Mouse (Mus musculus) stomach, embryonic 16.5 days (tissue): ENCODE data around the gene Crb1. TPM values are rescaled to one million over a fixed set of nuclear protein-coding genes. Genes with fewer than 3 reads are reported as not detected.

Source experiments
- ATAC-seq: fragments of 200-750 bp; cut with Nextera tagmentation; 2 replicates; pipeline ENCODE4 v1.8.0; 2017; ENCODE audit warnings: moderate number of reproducible peaks, moderate TSS enrichment; ENCODE audit not compliant: insufficient read depth, low FRiP score
- H3K27ac ChIP-seq: fragments of 300-500 bp; sonication (generic); 2 replicates; pipeline ENCODE4 v1.5.1; 2014; ENCODE audit warnings: low read length
- H3K27me3 ChIP-seq: fragments of 300-500 bp; sonication (generic); 2 replicates; pipeline ENCODE4 v1.6.1; 2014; ENCODE audit warnings: low read length, control low read depth, mixed read lengths; ENCODE audit not compliant: control insufficient read depth, insufficient read depth
- H3K36me3 ChIP-seq: fragments of 300-500 bp; sonication (generic); 2 replicates; pipeline ENCODE4 v1.6.1; 2014; ENCODE audit warnings: low read length; ENCODE audit not compliant: control insufficient read depth, insufficient read depth
- H3K4me1 ChIP-seq: fragments of 300-500 bp; sonication (generic); 2 replicates; pipeline ENCODE4 v1.6.1; 2014; ENCODE audit warnings: low read length, control low read depth, mixed read lengths; ENCODE audit not compliant: control insufficient read depth, insufficient read depth
- H3K4me2 ChIP-seq: fragments of 300-500 bp; sonication (generic); 2 replicates; pipeline ENCODE4 v1.6.1; 2014; ENCODE audit warnings: low read depth, low read length, mixed read lengths
- H3K4me3 ChIP-seq: fragments of 300-500 bp; sonication (generic); replicated peaks from 2 replicates; pipeline ENCODE4 v1.5.1; 2014; ENCODE audit warnings: mild to moderate bottlenecking, low read length
- H3K9ac ChIP-seq: fragments of 300-500 bp; sonication (generic); 2 replicates; pipeline ENCODE4 v1.6.1; 2014; ENCODE audit warnings: low read length
- H3K9me3 ChIP-seq: fragments of 300-500 bp; sonication (generic); replicated peaks from 2 replicates; pipeline ENCODE4 v1.6.1; 2016; ENCODE audit warnings: low read length, control low read depth; ENCODE audit not compliant: control insufficient read depth
- WGBS: fragments of 180-500 bp; shearing (Covaris S2); extraction: QIAGEN DNeasy Blood & Tissue Kit; methylation state at CpG from one replicate; pipeline ENCODE4 v1.1.7; 2014; 5-methylcytosine and 5-hydroxymethylcytosine counted together
- polyA plus RNA-seq: library from polyadenylated mRNA; unstranded; fragments of >200 nt; fragmentation: Nextera tagmentation; extraction: Ambion mirVana; gene quantifications from 2 replicates; pipeline ENCODE4 v1.2.1, GENCODE M21; 2015

Crb1 gene
- polyA plus RNA-seq, 1 experiment from 2014 or later = 0.09 TPM

- H3K9me3 ChIP-seq = peaks cover 5% of the 10 kb centered on the region; the same call in 1 of the 2 replicates
- H3K9ac ChIP-seq = no peak overlapping the region
- H3K4me2 ChIP-seq = no peak overlapping the region
- no peaks in the 10 kb centered on the region for H3K27me3 ChIP-seq
- no peaks in the 10 kb centered on the region for H3K4me1 ChIP-seq
- H3K4me3 ChIP-seq = no peak overlapping the region
- H3K27ac ChIP-seq = no peak overlapping the region
- ATAC-seq = no peak
- H3K36me3 ChIP-seq = no peaks in the 10 kb centered on the region
Observed at GRCm38 (mm10) chr1:139405766-139406165, 28.9 kb upstream of the Crb1 start.

GRCm38 (mm10) chr1:139396589-139396988 is 19.7 kb upstream of the Crb1 start:
- no peak overlapping the region for H3K4me2 ChIP-seq
- H3K27ac ChIP-seq = no peak overlapping the region
- no peaks in the 10 kb centered on the region for H3K4me1 ChIP-seq
- no peaks in the 10 kb centered on the region for H3K36me3 ChIP-seq
- no peaks in the 10 kb centered on the region for H3K27me3 ChIP-seq
- no peak overlapping the region for H3K4me3 ChIP-seq
- no peak for ATAC-seq
- WGBS = 10% methylated on average over 1 of the region's 1 CpGs
- no peaks in the 10 kb centered on the region for H3K9me3 ChIP-seq
- H3K9ac ChIP-seq = no peak overlapping the region

GRCm38 (mm10) chr1:139391747-139392146 is 14.8 kb upstream of the Crb1 start:
- Histone ChIP-seq H3K27me3 (no peaks in the 10 kb centered on the region), H3K4me3 (no peak overlapping the region), H3K4me1 (no peaks in the 10 kb centered on the region), H3K36me3 (no peaks in the 10 kb centered on the region), H3K4me2 (no peak overlapping the region), H3K9me3 (no peaks in the 10 kb centered on the region; the same call in 1 of the 2 replicates), H3K27ac (no peak overlapping the region), H3K9ac (no peak overlapping the region)
- 38% methylated on average over 2 of the region's 2 CpGs for whole genome bisulfite sequencing
- no peak for ATAC-seq

GRCm38 (mm10) chr1:139379621-139379984 is 2.7 kb upstream of the Crb1 start:
- no peak for ATAC-seq
- 25% methylated on average over 4 of the region's 4 CpGs for WGBS
- no peak overlapping the region for H3K4me2 ChIP-seq

GRCm38 (mm10) chr1:139378861-139379620 is 2.1 kb upstream of the Crb1 start:
- no peaks in the 10 kb centered on the region for H3K9me3 ChIP-seq
- 28% methylated on average over 11 of the region's 11 CpGs for WGBS
- H3K4me1 ChIP-seq = no peaks in the 10 kb centered on the region
- no peak overlapping the region for H3K4me2 ChIP-seq
- H3K9ac ChIP-seq = no peak overlapping the region
- no peaks in the 10 kb centered on the region for H3K27me3 ChIP-seq
- ATAC-seq = peak; percentile 50; the same call in 1 of the 2 replicates
- H3K4me3 ChIP-seq = no peak overlapping the region
- no peaks in the 10 kb centered on the region for H3K36me3 ChIP-seq
- H3K27ac ChIP-seq = no peak overlapping the region

More at GRCm38 (mm10) chr1:139379621-139379984, 2.7 kb upstream of the Crb1 start:
- Histone ChIP-seq H3K27me3 (no peaks in the 10 kb centered on the region), H3K9me3 (no peaks in the 10 kb centered on the region), H3K27ac (no peak overlapping the region), H3K36me3 (no peaks in the 10 kb centered on the region), H3K9ac (no peak overlapping the region), H3K4me3 (no peak overlapping the region), H3K4me1 (no peaks in the 10 kb centered on the region)

GRCm38 (mm10) chr1:139375900-139376299 is 1.0 kb downstream of the Crb1 start:
- Histone ChIP-seq H3K36me3 (no peaks in the 10 kb centered on the region), H3K4me3 (no peak overlapping the region), H3K27me3 (no peaks in the 10 kb centered on the region), H3K4me2 (no peak overlapping the region), H3K9ac (no peak overlapping the region), H3K9me3 (no peaks in the 10 kb centered on the region), H3K4me1 (no peaks in the 10 kb centered on the region), H3K27ac (no peak overlapping the region)
- 28% methylated on average over 6 of the region's 6 CpGs for WGBS
- no peak for ATAC-seq

GRCm38 (mm10) chr1:139371341-139371740 is 5.6 kb downstream of the Crb1 start:
- Histone ChIP-seq H3K4me3 (no peak overlapping the region), H3K9me3 (no peaks in the 10 kb centered on the region), H3K4me2 (no peak overlapping the region), H3K4me1 (no peaks in the 10 kb centered on the region), H3K9ac (no peak overlapping the region), H3K27me3 (no peaks in the 10 kb centered on the region), H3K36me3 (no peaks in the 10 kb centered on the region), H3K27ac (no peak overlapping the region)
- ATAC-seq = no peak
- 61% methylated on average over 6 of the region's 6 CpGs for WGBS

GRCm38 (mm10) chr1:139348566-139348965 is 28.3 kb downstream of the Crb1 start:
- H3K27me3 ChIP-seq = no peaks in the 10 kb centered on the region
- no peak overlapping the region for H3K4me2 ChIP-seq
- no peak overlapping the region for H3K9ac ChIP-seq
- no peaks in the 10 kb centered on the region for H3K4me1 ChIP-seq
- H3K9me3 ChIP-seq = no peaks in the 10 kb centered on the region
- no peak overlapping the region for H3K4me3 ChIP-seq
- H3K36me3 ChIP-seq = no peaks in the 10 kb centered on the region
- WGBS = 45% methylated on average over 4 of the region's 4 CpGs
- no peak overlapping the region for H3K27ac ChIP-seq
- ATAC-seq = no peak

GRCm38 (mm10) chr1:139346602-139347371 is 30.1 kb downstream of the Crb1 start:
- 74% methylated on average over 11 of the region's 11 CpGs for WGBS
- no peaks in the 10 kb centered on the region for H3K36me3 ChIP-seq
- H3K9ac ChIP-seq = no peak overlapping the region
- ATAC-seq = no peak
- no peak overlapping the region for H3K4me3 ChIP-seq
- no peaks in the 10 kb centered on the region for H3K4me1 ChIP-seq
- no peak overlapping the region for H3K4me2 ChIP-seq
- H3K9me3 ChIP-seq = no peaks in the 10 kb centered on the region
- H3K27ac ChIP-seq = no peak overlapping the region
- no peaks in the 10 kb centered on the region for H3K27me3 ChIP-seq
